Mouse (Mus musculus): Measurements from ENCODE around the gene Zfp710. TPM values are rescaled to one million over a fixed set of nuclear protein-coding genes. Genes with fewer than 3 reads are reported as not detected.

Zfp710 gene
- polyA plus RNA-seq, 1 experiment from 2014 or later = 10.3 TPM

DNA sequence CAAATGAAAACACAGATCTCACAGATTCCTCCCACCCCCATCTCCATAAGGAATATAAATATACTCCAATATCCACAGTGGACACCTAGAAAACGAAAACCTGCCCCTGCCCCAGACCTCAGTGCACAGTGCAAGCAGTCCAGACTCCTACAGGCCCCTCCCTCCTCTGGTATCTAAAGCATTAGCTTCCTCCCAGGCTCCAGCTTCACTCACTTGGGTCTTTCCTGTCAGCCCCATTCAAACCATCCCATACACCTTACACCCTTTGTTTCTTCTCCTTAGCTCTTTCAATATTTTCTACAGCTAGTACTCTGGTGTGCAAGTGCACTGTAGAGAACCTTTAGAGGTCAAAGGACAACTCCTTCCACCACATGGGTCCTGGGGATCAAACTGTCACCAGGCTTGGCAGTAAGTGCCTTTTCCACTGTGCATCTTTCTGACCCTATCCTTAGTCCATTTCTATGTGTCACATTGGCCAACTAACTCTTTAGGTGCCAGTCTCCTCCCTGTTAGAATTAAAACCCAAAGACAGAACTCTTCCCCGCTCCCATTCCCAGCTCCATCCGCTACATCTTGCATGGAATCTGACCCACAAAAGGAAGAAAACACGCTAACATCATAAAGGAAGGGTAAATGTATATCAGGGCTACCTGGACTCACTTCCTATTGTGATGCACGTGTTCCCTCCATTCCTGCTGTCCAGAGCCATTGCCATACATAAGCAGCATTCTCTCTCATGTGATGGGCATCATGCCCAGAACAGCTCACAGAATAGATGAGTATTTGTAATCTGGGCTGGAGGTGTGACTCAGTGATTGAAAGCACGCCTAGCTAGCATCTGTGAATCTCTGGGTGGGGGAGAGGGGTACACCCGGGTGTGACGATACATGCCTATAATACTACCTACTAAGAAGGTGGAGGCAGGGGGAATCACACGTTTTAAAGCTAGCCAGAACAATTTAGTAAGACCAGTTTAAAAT is 86.7 kb downstream of the Zfp710 start:
- Histone ChIP-seq H3K9me3 (ENCODE audit: control insufficient read depth, low read length) (no peaks in the 10 kb centered on the region), H3K4me1 (replicated peaks; ENCODE audit: control insufficient read depth, insufficient read depth) (peaks cover 10% of the 10 kb centered on the region), H3K27ac (replicated peaks) (peak overlapping the region; percentile 53; the same call in 1 of the 2 replicates), H3K27me3 (ENCODE audit: control insufficient read depth, insufficient read depth, low read length) (no peaks in the 10 kb centered on the region), H3K9ac (ENCODE audit: low read length) (no peak overlapping the region), H3K36me3 (ENCODE audit: control insufficient read depth, insufficient read depth, low read length) (no peaks in the 10 kb centered on the region), H3K4me3 (ENCODE audit: low read depth, low read length) (no peak overlapping the region), H3K4me2 (replicated peaks; ENCODE audit: low read depth) (no peak overlapping the region)
- ATAC-seq (ENCODE audit: low FRiP score, low TSS enrichment) (no peak), DNase-seq (ENCODE audit: low spot score) (no peak)
- 48% methylated on average over 9 of the region's 9 CpGs for WGBS
- TF ChIP-seq CTCF (IDR thresholded peaks at IDR 0.05; ENCODE audit: low read depth) (no peak), EP300 (optimal IDR thresholded peaks at IDR 0.05) (no peak)

DNA sequence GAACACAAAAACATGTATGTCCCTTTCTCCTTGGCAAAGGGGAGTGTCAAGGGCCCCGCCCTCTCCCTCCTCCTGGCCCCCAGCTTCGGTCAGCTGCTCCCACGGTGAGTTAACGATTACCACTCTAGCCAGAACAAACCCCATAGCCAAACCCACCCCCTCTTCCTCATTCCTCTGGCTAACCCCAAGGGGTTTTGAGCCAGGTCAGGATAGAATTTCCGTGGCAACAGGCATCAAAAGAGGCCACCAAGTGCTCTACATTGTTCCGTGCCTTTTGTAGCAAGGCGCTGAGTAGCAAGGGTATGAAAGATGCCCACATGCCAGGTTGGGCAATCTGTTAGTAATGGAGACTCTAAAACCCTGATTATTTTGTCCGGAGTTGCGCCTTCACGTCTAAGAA is 89.4 kb downstream of the Zfp710 start:
- ATAC-seq (ENCODE audit: low FRiP score, low TSS enrichment) (0 out of 2 replicates have a peak, but pooled peaks have one; percentile 19), DNase-seq (ENCODE audit: low spot score) (peak; percentile 77)
- Histone ChIP-seq H3K27me3 (ENCODE audit: control insufficient read depth, insufficient read depth, low read length) (no peaks in the 10 kb centered on the region), H3K4me1 (replicated peaks; ENCODE audit: control insufficient read depth, insufficient read depth) (peaks cover 10% of the 10 kb centered on the region), H3K4me2 (replicated peaks; ENCODE audit: low read depth) (peak overlapping the region; percentile 94), H3K4me3 (ENCODE audit: low read depth, low read length) (peak overlapping the region; percentile 92), H3K9me3 (ENCODE audit: control insufficient read depth, low read length) (no peaks in the 10 kb centered on the region), H3K27ac (replicated peaks) (peak overlapping the region; percentile 98), H3K36me3 (ENCODE audit: control insufficient read depth, insufficient read depth, low read length) (no peaks in the 10 kb centered on the region), H3K9ac (ENCODE audit: low read length) (peak overlapping the region; percentile 95)
- TF ChIP-seq CTCF (IDR thresholded peaks at IDR 0.05; ENCODE audit: low read depth) = no peak
- TF ChIP-seq EP300 (optimal IDR thresholded peaks at IDR 0.05) = no peak
- WGBS = 5% methylated on average over 10 of the region's 10 CpGs

DNA sequence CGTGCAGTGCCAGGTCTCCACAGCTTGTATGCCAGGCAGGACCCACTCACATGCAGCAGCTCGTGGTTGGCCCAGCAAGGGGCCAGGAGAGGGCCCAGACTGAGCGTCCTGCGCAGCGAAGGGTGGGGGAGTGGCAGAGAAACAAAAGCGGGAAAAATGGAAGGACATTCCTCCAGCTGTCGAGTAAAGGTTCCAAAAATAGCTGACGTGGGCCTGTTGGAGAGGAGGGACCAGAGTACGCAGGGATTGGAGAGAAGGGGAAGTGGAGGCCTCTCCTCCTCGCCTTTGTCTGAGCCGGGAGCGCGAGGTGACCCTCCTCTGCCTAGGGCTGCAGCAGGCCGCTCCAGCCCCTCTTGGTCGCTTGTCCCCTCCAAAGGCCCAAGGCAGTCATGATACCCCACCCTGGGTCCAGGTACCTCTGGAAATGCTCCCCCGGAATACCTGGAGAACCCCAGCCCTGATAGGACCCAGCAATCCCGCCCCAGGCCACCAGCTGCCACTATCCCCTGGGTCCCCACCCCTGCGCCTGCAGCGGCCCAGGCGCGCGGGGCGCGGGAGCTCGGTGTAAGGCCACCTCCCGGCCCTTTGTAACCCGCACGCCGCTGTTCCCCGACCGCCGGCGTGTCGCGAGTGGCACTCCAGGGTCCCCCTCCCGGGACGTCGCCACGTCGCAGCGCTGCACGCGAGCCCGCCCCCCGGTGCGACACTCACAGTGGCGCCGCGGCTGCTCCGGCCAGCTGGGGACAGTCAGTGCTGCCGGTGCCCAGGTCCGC is 90.0 kb downstream of the Zfp710 start:
- H3K4me2 ChIP-seq (replicated peaks; ENCODE audit: low read depth) = peak overlapping the region; percentile 94
- no peaks in the 10 kb centered on the region for H3K9me3 ChIP-seq (ENCODE audit: control insufficient read depth, low read length)
- TF ChIP-seq CTCF (IDR thresholded peaks at IDR 0.05; ENCODE audit: low read depth) (no peak), EP300 (optimal IDR thresholded peaks at IDR 0.05) (no peak)
- DNase-seq (ENCODE audit: low spot score) (peak; percentile 70), ATAC-seq (ENCODE audit: low FRiP score, low TSS enrichment) (peak; percentile 71)
- WGBS = under 1% methylated on average over 44 of the region's 52 CpGs
- H3K9ac ChIP-seq (ENCODE audit: low read length) = peak overlapping the region; percentile 95
- peaks cover 10% of the 10 kb centered on the region for H3K4me1 ChIP-seq (replicated peaks; ENCODE audit: control insufficient read depth, insufficient read depth)
- H3K27ac ChIP-seq (replicated peaks) = peak overlapping the region; percentile 98
- peak overlapping the region; percentile 92 for H3K4me3 ChIP-seq (ENCODE audit: low read depth, low read length)
- no peaks in the 10 kb centered on the region for H3K36me3 ChIP-seq (ENCODE audit: control insufficient read depth, insufficient read depth, low read length)
- no peaks in the 10 kb centered on the region for H3K27me3 ChIP-seq (ENCODE audit: control insufficient read depth, insufficient read depth, low read length)

DNA sequence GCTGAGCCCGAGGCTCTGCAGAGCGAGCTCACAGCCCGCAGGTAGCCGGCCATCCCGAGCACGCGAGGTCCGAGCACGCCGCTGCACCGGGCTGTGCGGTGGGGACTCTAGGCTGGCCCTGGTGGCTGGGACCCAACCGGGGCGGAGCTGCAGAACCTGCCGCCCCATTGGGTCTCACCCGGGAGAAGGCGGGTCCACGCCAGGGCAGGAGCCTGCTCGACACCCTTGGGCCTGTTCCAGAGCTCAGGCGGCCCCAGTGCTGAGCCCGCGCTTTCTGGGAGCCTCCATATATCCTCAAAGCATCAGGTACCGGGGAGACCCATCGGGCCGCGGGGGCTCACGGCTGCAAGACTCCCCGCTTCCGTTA is 90.6 kb downstream of the Zfp710 start, which contains the start of gene Idh2:
Idh2 (minus strand) TSS at position 169 of the 367 bp plus-strand sequence.
- H3K4me1 ChIP-seq (replicated peaks; ENCODE audit: control insufficient read depth, insufficient read depth) = peaks cover 10% of the 10 kb centered on the region

DNA sequence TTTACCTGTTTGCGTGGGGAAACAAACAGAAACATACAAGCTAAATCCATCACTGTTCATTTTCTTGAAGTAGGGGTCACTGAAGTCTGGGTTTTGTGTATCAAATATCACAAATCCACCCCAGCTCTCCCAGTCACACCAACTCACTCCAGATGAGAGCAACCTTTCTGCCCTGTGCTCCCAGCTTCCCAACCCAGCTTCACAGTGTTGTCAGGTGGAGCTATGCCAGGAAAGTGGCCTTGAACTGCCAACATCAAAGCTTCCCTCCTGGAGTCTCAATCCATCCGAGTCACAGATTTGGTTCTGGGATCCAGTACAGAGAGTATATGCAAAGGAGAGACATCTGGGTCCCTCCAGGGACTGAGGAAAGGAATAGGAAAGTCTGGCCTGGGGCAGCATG is 91.5 kb downstream of the Zfp710 start:
- H3K4me1 ChIP-seq (replicated peaks; ENCODE audit: control insufficient read depth, insufficient read depth) = peaks cover 8% of the 10 kb centered on the region
- TF ChIP-seq CTCF (IDR thresholded peaks at IDR 0.05; ENCODE audit: low read depth) (no peak), EP300 (optimal IDR thresholded peaks at IDR 0.05) (no peak)
- peak overlapping the region; percentile 94 for H3K4me2 ChIP-seq (replicated peaks; ENCODE audit: low read depth)
- no peaks in the 10 kb centered on the region for H3K27me3 ChIP-seq (ENCODE audit: control insufficient read depth, insufficient read depth, low read length)
- H3K9me3 ChIP-seq (ENCODE audit: control insufficient read depth, low read length) = no peaks in the 10 kb centered on the region
- H3K9ac ChIP-seq (ENCODE audit: low read length) = no peak overlapping the region
- 65% methylated on average over 2 of the region's 2 CpGs for WGBS
- no peak overlapping the region for H3K4me3 ChIP-seq (ENCODE audit: low read depth, low read length)
- no peak overlapping the region for H3K27ac ChIP-seq (replicated peaks)
- DNase-seq (ENCODE audit: low spot score) (no peak), ATAC-seq (ENCODE audit: low FRiP score, low TSS enrichment) (no peak)
- no peaks in the 10 kb centered on the region for H3K36me3 ChIP-seq (ENCODE audit: control insufficient read depth, insufficient read depth, low read length)

More for the DNA sequence above, 90.6 kb downstream of the Zfp710 start, which contains the start of gene Idh2:
- peak; percentile 95 for DNase-seq (ENCODE audit: low spot score)
- peak; percentile 94 for ATAC-seq (ENCODE audit: low FRiP score, low TSS enrichment)
- H3K27me3 ChIP-seq (ENCODE audit: control insufficient read depth, insufficient read depth, low read length) = no peaks in the 10 kb centered on the region
- peak within 1 kb of the TSS; percentile 98 for H3K27ac ChIP-seq (replicated peaks)
- H3K4me2 ChIP-seq (replicated peaks; ENCODE audit: low read depth) = peak within 1 kb of the TSS; percentile 94
- no peaks in the 10 kb centered on the region for H3K9me3 ChIP-seq (ENCODE audit: control insufficient read depth, low read length)
- H3K9ac ChIP-seq (ENCODE audit: low read length) = peak within 1 kb of the TSS; percentile 95
- H3K4me3 ChIP-seq (ENCODE audit: low read depth, low read length) = peak within 1 kb of the TSS; percentile 92
- TF ChIP-seq CTCF (IDR thresholded peaks at IDR 0.05; ENCODE audit: low read depth) (no peak), EP300 (optimal IDR thresholded peaks at IDR 0.05) (no peak)
- H3K36me3 ChIP-seq (ENCODE audit: control insufficient read depth, insufficient read depth, low read length) = no peaks in the 10 kb centered on the region
- 0% methylated on average over 28 of the region's 29 CpGs for WGBS
